In genomic region chr1:138848511-138849109, GRCm38 (mm10) we compare ENCODE assay signal across 9 mouse cellular contexts. TPM values are rescaled to one million over a fixed set of nuclear protein-coding genes. Genes with fewer than 3 reads are reported as not detected.
A peak's percentile ranks its signal among the peaks of the same experiment; 100 is the strongest.
DNase-seq lines count a peak whose midpoint lies in the region; ATAC-seq and TF ChIP-seq lines count a peak whose summit lies in the region.
"Had no signal": no experiment of that assay in that cellular context is flagged by ENCODE, and none has a peak within 500 bp of the region (broad histone marks: within the 10 kb centered on the region; RNA-seq: fewer than 3 reads in every experiment).

TSS of gene Lhx9 (minus strand) at chr1:138848577.

- 0% methylated on average over 33 of the region's 33 CpGs for WGBS in heart, embryonic 11.5 days (ENCODE audit: insufficient replicate concordance)

- H3K27ac ChIP-seq in heart, embryonic 11.5 days (ENCODE audit: low read depth, low read length), result no peak within 1 kb of the TSS

- H3ac ChIP-seq in myocyte (ENCODE audit: control insufficient read depth, insufficient read length), result no peak within 1 kb of the TSS

- H3K27me3 ChIP-seq in heart, embryonic 11.5 days (ENCODE audit: control insufficient read depth, insufficient read depth, low read length), result peaks cover 66% of the 10 kb centered on the region
- no peaks in the 10 kb centered on the region for H3K27me3 ChIP-seq in myocyte (ENCODE audit: control insufficient read depth, insufficient read depth, insufficient read length)

- H3K4me2 ChIP-seq in heart, embryonic 11.5 days, result peak within 1 kb of the TSS; percentile 81
- peak within 1 kb of the TSS; percentile 12 for H3K4me2 ChIP-seq in myocyte (ENCODE audit: low read depth)

- no peaks in the 10 kb centered on the region for H3K36me3 ChIP-seq in heart, embryonic 11.5 days (ENCODE audit: control insufficient read depth, insufficient read depth, low read length)
- H3K36me3 ChIP-seq in myocyte (ENCODE audit: control insufficient read depth, insufficient read depth), result no peaks in the 10 kb centered on the region

- TF ChIP-seq POLR2A in myocyte (IDR thresholded peaks at IDR 0.05; ENCODE audit: insufficient read length, low read depth), result no peak

- H3K4me3 ChIP-seq in heart, embryonic 11.5 days (ENCODE audit: low read depth, low read length), result peak within 1 kb of the TSS; percentile 47
- H3K4me3 ChIP-seq in myocyte, result no peak within 1 kb of the TSS

- DNase-seq in heart, adult 9 months (ENCODE audit: low spot score in 2 of 2), result no peak
- peak; percentile 66 for DNase-seq in R1 (ENCODE audit: low read depth, low spot score)
- no peak for DNase-seq in layer of hippocampus, postnatal 14 days (ENCODE audit: low spot score in 2 of 2)
- no peak for DNase-seq in spleen, postnatal 4 days (ENCODE audit: low spot score in 2 of 2)
- DNase-seq in thymus, postnatal 10 days (ENCODE audit: low spot score in 2 of 2), result no peak

- H3K9me3 ChIP-seq in heart, embryonic 11.5 days (replicated peaks; ENCODE audit: control insufficient read depth, low read length), result no peaks in the 10 kb centered on the region

- ATAC-seq in heart, embryonic 11.5 days (replicated peaks; ENCODE audit: insufficient number of reproducible peaks, low FRiP score, low TSS enrichment), result peak; percentile 52; the same call in 1 of the 2 replicates
- ATAC-seq in granulocyte monocyte progenitor cell, adult 5-6 weeks (replicated peaks; ENCODE audit: poor library complexity, severe bottlenecking), result peak; percentile 49

- no peak within 1 kb of the TSS for H3K9ac ChIP-seq in heart, embryonic 11.5 days (ENCODE audit: low read depth, low read length)

- no peaks in the 10 kb centered on the region for H3K79me2 ChIP-seq in myocyte (ENCODE audit: control insufficient read depth, insufficient read depth)

- peaks cover 14% of the 10 kb centered on the region for H3K4me1 ChIP-seq in heart, embryonic 11.5 days (ENCODE audit: control insufficient read depth, insufficient read depth, low read length)

TF ChIP-seq in myocyte, 11 proteins besides CTCF, POLR2A, EP300 and RAD21:
- TF ChIP-seq POLR2AphosphoS2 (IDR thresholded peaks at IDR 0.05; ENCODE audit: insufficient read length, low read depth) (no peak), REST (IDR thresholded peaks at IDR 0.05; ENCODE audit: insufficient read depth, insufficient read length) (no peak), USF1 (IDR thresholded peaks at IDR 0.05; ENCODE audit: low read depth) (no peak), MYOD1 (IDR thresholded peaks at IDR 0.05; ENCODE audit: control insufficient read depth in 1 of 3, insufficient read length in 2 of 3, low read depth in 2 of 3) (no peak), TCF3 (IDR thresholded peaks at IDR 0.05; ENCODE audit: insufficient read length, low read depth) (no peak)

RNA-seq across cellular contexts. Expression of gene Lhx9, which starts in this region (rescaled TPM):
- polyA plus RNA-seq in heart, embryonic 11.5 days (2014; fragmentation: Nextera tagmentation; extraction: Ambion mirVana), result 2.0 and 2.5 TPM in 2 replicates
- total RNA-seq in granulocyte monocyte progenitor cell, adult 5-6 weeks (2014; fragmentation: Nextera tagmentation), result not detected in 2 replicates
- not detected in 2 replicates for total RNA-seq in granulocyte monocyte progenitor cell, adult 5-6 weeks (2017)
- 10 to 100 TPM; 13.5 to 15.1 TPM for total RNA-seq in layer of hippocampus, postnatal 14 days (2021)
- polyA plus RNA-seq in myocyte (2012; fragmentation: generic; extraction: Trizol), result 0.14 TPM
- total RNA-seq: heart, adult 18-20 months had no signal

Comparison
In these comparisons a context has a peak if more than half of its experiments do, and no peak if none do; other contexts are left out.
1. RNA of gene Lhx9 (total RNA-seq): 13.5 to 15.1 TPM in layer of hippocampus, postnatal 14 days; not detected in granulocyte monocyte progenitor cell, adult 5-6 weeks; every median in the first group is over 10 times any median in the second.
2. Peak in ATAC-seq in granulocyte monocyte progenitor cell, adult 5-6 weeks; RNA of the gene not detected or under 1 TPM.